Mouse (Mus musculus): ENCODE data around the gene Sox4. TPM values are rescaled to one million over a fixed set of nuclear protein-coding genes. Genes with fewer than 3 reads are reported as not detected.
A peak's percentile ranks its signal among the peaks of the same experiment; 100 is the strongest.

Gene Sox4
- polyA plus RNA-seq, 1 experiment from 2014 or later, result 95.7 TPM

GRCm38 (mm10) chr13:28941983-28942630 lies 11.4 kb downstream of the Sox4 start:
- H3K4me3 ChIP-seq, result no peak overlapping the region
- H3K27me3 ChIP-seq (ENCODE audit: insufficient read depth, poor library complexity, severe bottlenecking), result no peaks in the 10 kb centered on the region
- H3K36me3 ChIP-seq, result peaks cover 8% of the 10 kb centered on the region
- 0 out of 2 replicates have a peak, but pooled peaks cover 4% of the 10 kb centered on the region for H3K9me3 ChIP-seq
- H3K4me1 ChIP-seq (replicated peaks), result peaks cover 20% of the 10 kb centered on the region
- no peak for DNase-seq (ENCODE audit: low spot score)
- WGBS, result 4% methylated on average over 4 of the region's 4 CpGs
- peak overlapping the region; percentile 46 for H3K27ac ChIP-seq

- H3K36me3 ChIP-seq, result no peaks in the 10 kb centered on the region
- no peak for DNase-seq (ENCODE audit: low spot score)
- H3K9me3 ChIP-seq, result no peaks in the 10 kb centered on the region
- H3K27ac ChIP-seq, result no peak overlapping the region
- H3K4me3 ChIP-seq, result no peak overlapping the region
- no peaks in the 10 kb centered on the region for H3K27me3 ChIP-seq (ENCODE audit: insufficient read depth, poor library complexity, severe bottlenecking)
- 94% methylated on average over 8 of the region's 8 CpGs for WGBS
- H3K4me1 ChIP-seq (replicated peaks), result peaks cover 17% of the 10 kb centered on the region
Measured at GRCm38 (mm10) chr13:28933375-28933774, 20.1 kb downstream of the Sox4 start.

- Histone ChIP-seq H3K27me3 (ENCODE audit: insufficient read depth, poor library complexity, severe bottlenecking) (no peaks in the 10 kb centered on the region), H3K27ac (no peak overlapping the region), H3K4me3 (no peak overlapping the region), H3K36me3 (no peaks in the 10 kb centered on the region), H3K9me3 (no peaks in the 10 kb centered on the region), H3K4me1 (replicated peaks) (peaks cover 21% of the 10 kb centered on the region)
- no peak for DNase-seq (ENCODE audit: low spot score)
- 35% methylated on average over 3 of the region's 3 CpGs for WGBS
Measured at GRCm38 (mm10) chr13:28931776-28932175, 21.7 kb downstream of the Sox4 start.

- H3K27ac ChIP-seq, result no peak overlapping the region
- H3K4me3 ChIP-seq, result no peak overlapping the region
- H3K36me3 ChIP-seq, result no peaks in the 10 kb centered on the region
- peaks cover 21% of the 10 kb centered on the region for H3K4me1 ChIP-seq (replicated peaks)
- WGBS, result 75% methylated on average over 3 of the region's 3 CpGs
- no peak for DNase-seq (ENCODE audit: low spot score)
- H3K9me3 ChIP-seq, result no peaks in the 10 kb centered on the region
- H3K27me3 ChIP-seq (ENCODE audit: insufficient read depth, poor library complexity, severe bottlenecking), result no peaks in the 10 kb centered on the region
Measured at GRCm38 (mm10) chr13:28931266-28931665, 22.2 kb downstream of the Sox4 start.

DNA sequence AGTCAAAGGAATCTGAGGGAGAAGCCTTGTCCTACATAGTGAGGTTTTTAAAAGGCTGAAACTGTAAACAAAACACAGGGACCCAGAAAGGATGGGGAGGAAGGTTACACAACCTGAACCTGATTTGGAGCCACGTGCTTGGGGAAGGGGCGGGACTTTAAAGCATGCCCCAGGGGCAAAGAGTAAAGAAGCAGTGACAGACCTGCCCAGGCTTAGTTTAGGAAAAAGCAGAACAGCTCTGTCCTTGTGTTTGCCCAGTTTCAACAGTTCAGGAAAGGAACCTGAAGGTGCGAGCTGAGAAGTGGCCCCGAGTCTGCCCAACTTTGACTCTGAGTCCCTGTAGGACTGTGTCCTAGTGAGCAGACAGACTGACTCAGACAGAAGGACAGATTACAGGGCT lies 23.1 kb downstream of the Sox4 start:
- Histone ChIP-seq H3K27me3 (ENCODE audit: insufficient read depth, poor library complexity, severe bottlenecking) (no peaks in the 10 kb centered on the region), H3K4me3 (no peak overlapping the region), H3K27ac (0 out of 2 replicates have a peak overlapping the region, but pooled peaks have one; percentile 14), H3K4me1 (replicated peaks) (peaks cover 21% of the 10 kb centered on the region), H3K9me3 (no peaks in the 10 kb centered on the region), H3K36me3 (no peaks in the 10 kb centered on the region)
- no peak for DNase-seq (ENCODE audit: low spot score)
- 57% methylated on average over 4 of the region's 4 CpGs for WGBS

DNA sequence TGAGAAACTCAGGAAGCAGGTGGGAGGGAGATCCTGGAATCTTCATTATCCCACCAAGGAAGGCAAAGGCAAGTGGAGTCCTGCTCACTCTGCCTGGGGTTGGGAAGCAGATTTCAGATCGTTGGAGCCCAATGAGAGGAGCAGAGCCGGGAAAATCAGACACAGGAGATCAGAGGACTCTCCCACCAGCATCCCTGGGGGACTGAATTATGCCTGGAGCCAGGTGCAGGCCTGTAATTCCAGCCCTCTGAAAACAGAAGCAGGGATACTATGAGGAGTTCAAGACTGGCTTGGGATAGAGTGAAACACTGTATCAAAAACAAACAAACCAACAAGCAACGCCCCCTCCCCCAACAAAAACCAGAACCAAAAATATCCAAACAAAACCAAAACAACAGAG lies 23.6 kb downstream of the Sox4 start:
- H3K36me3 ChIP-seq, result no peaks in the 10 kb centered on the region
- WGBS, result 35% methylated on average over 3 of the region's 3 CpGs

GRCm38 (mm10) chr13:28923136-28923535 lies 30.4 kb downstream of the Sox4 start:
- Histone ChIP-seq H3K4me1 (replicated peaks) (peaks cover 4% of the 10 kb centered on the region; the same call in 1 of the 2 replicates), H3K27ac (no peak overlapping the region), H3K4me3 (no peak overlapping the region), H3K9me3 (no peaks in the 10 kb centered on the region), H3K27me3 (ENCODE audit: insufficient read depth, poor library complexity, severe bottlenecking) (no peaks in the 10 kb centered on the region), H3K36me3 (no peaks in the 10 kb centered on the region)
- WGBS, result 93% methylated on average over 3 of the region's 3 CpGs
- DNase-seq (ENCODE audit: low spot score), result no peak

More for the DNA sequence above, 23.6 kb downstream of the Sox4 start:
- H3K27me3 ChIP-seq (ENCODE audit: insufficient read depth, poor library complexity, severe bottlenecking), result no peaks in the 10 kb centered on the region
- no peak overlapping the region for H3K27ac ChIP-seq
- H3K4me3 ChIP-seq, result no peak overlapping the region
- H3K9me3 ChIP-seq, result no peaks in the 10 kb centered on the region
- H3K4me1 ChIP-seq (replicated peaks), result peaks cover 21% of the 10 kb centered on the region
- DNase-seq (ENCODE audit: low spot score), result no peak

DNA sequence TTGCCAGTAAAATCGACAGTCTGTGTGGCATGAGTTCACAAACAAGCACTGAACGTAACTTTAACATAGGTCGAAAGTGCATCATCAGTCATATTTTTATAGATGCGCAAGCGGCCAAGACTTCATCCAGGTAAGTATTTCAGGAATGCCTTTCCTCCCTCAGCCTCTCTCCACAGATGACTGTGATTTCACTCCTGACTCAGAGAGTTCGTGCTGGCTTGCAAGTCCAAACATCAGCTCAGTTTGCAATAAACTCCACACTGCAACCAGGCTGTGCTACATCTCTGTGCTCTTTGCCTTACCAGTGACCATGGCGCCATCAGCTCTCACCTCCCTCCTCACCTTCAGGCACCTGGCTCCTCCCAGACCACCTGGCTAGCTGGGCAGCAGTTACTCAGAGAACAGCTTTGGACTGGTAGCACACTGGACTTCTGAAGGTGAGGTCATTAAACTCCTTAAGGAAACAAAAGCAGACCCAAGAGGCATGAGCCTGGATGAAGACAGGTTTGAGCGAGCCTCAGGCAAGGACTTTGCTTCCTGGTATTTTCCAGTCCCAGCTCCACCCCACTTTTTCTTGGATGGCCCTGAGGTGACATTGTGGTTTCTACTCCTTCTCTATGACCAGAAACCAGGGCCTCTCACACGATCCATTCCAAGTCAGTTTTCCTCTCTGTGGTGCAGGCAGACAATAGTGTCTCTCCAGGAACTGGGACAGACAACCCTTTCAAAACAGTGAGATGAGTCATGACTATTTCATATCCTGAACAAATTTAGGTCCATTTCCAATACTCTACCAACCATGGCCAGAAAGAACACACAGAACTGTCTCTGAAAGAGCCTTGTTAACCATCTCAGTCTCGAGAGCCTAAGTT lies 35.9 kb downstream of the Sox4 start:
- Histone ChIP-seq H3K36me3 (no peaks in the 10 kb centered on the region), H3K27ac (no peak overlapping the region), H3K4me3 (no peak overlapping the region), H3K27me3 (ENCODE audit: insufficient read depth, poor library complexity, severe bottlenecking) (no peaks in the 10 kb centered on the region), H3K9me3 (no peaks in the 10 kb centered on the region), H3K4me1 (replicated peaks) (no peaks in the 10 kb centered on the region)
- WGBS, result 89% methylated on average over 10 of the region's 10 CpGs
- DNase-seq (ENCODE audit: low spot score), result no peak

DNA sequence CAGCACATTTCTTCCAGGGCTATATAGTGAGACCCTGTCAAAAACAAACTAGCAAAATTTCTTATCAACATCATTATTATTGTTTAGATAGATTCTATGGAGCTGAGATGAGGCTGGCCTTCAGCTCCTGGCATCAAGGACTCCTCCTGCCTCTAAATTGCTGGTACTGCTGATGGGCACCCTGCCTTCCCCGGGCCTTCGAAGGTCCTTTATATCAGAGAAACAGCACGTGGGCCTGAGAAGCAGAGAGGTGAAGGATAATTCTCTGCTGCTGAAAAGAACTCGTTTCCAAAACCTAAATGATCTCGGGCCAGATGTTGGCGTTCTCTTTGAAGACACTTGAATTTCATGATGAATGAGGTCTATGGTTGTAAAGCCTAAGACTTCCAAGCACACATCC lies 39.9 kb downstream of the Sox4 start:
- no peak for DNase-seq (ENCODE audit: low spot score)
- Histone ChIP-seq H3K27ac (no peak overlapping the region), H3K27me3 (ENCODE audit: insufficient read depth, poor library complexity, severe bottlenecking) (no peaks in the 10 kb centered on the region), H3K9me3 (no peaks in the 10 kb centered on the region), H3K4me3 (no peak overlapping the region), H3K4me1 (replicated peaks) (peaks cover 4% of the 10 kb centered on the region; the same call in 1 of the 2 replicates), H3K36me3 (no peaks in the 10 kb centered on the region)
- 87% methylated on average over 6 of the region's 6 CpGs for WGBS

DNA sequence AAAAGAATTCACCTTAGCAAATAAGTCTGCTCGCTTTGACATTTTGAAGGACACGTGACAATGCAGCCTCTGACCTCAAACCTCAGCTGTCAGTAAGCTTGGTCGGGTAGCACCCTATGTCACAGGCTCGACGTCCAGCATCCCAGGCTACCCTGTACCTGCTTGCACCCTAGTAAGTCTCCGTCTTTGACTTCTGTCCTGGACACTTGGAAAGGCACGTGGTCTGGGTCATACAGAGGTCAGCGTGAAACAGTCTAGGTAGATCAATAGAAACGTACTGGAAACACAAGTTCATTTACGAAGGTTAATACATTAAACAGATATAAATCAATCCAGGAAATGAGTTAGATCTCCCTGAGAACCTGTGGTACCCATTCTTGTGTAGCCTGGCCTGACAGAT lies 46.5 kb downstream of the Sox4 start:
- no peaks in the 10 kb centered on the region for H3K27me3 ChIP-seq (ENCODE audit: insufficient read depth, poor library complexity, severe bottlenecking)
- H3K4me1 ChIP-seq (replicated peaks), result peaks cover 4% of the 10 kb centered on the region; the same call in 1 of the 2 replicates
- no peak overlapping the region for H3K27ac ChIP-seq
- H3K4me3 ChIP-seq, result no peak overlapping the region
- H3K36me3 ChIP-seq, result no peaks in the 10 kb centered on the region
- DNase-seq (ENCODE audit: low spot score), result no peak
- 88% methylated on average over 10 of the region's 10 CpGs for WGBS
- no peaks in the 10 kb centered on the region for H3K9me3 ChIP-seq

All from hindbrain, embryonic 10.5 days (tissue).